Mouse (Mus musculus): ENCODE results near the gene Olfr635.

DNA sequence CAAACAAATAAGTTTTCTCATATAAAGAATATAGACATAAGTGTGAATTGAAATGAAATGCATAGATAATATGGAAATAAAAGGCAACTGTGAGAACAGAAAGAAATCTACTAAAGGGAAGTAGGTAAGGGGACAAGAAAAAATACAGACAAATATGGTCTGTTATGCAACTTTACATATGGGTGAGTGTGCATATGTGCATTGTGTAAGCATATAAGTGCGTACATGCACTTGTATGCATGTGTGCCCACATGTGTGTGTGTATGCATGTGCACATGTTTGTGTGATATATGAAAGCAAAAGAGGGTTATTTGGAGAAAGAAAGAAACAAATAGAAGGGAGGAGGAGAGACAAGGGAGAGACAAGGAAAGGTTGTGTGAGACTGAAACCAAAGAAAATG lies 48.0 kb downstream of the Olfr635 start:
- TF ChIP-seq POLR2A (IDR thresholded peaks at IDR 0.05; ENCODE audit: borderline replicate concordance, extremely low read depth, low read depth, low read length) (no peak), CTCF (IDR thresholded peaks at IDR 0.05; ENCODE audit: insufficient read depth, low read length) (no peak)

Data from lung, adult 2 months (tissue).